Mouse (Mus musculus) right cerebral cortex, adult 18-20 months (tissue): ENCODE data around the gene Defb30.
A peak's percentile ranks its signal among the peaks of the same experiment; 100 is the strongest.

Experiments
- DNase-seq: peaks from one replicate; pipeline ENCODE4 v3.0.0; 2022; ENCODE audit warnings: mixed read lengths

The Defb30 gene

DNA sequence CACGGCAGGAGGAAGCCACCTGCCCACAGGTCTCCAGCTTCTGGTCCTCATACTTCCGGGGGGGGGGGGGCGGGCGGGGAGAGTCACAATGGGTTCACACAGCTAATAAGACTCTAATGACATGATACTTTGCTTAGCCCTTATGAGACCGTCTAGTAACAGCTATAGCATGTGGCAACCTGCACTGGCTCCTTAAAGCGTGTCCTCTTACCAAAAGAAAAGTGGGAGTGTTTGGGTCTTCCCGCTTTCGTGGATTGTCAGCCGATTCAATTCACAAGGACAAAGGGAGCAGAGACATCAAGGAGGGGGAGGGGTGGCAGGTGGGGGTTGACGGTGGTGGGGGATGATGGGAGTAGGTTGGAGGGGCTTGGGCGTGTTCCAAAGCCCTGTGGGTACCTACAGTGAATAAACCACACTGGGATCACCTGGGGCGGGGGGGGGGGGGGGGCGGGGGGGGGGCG, at the start of gene Defb30:
Gene Defb30 (minus strand): TSS at position 51 of the 461 bp plus-strand sequence.
- DNase-seq = no peak

DNA sequence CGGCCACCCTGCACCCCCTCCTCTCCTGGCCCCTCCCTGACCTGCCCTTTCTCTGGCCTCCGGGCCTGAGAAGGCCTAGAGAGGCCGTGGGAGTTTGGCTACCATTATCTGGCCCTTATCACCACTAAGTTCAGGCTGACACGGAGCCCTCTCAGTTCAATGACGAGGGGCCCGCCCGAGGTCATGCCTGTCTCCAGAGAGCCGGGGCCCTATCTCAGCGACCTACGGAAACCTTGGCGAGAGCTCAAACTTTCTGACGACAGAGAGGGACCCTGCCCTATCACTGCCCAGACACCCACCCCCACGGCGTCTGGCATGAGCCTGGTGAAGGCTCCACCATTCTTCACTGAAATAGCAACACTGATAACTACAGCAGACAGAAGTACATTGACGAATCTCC, 17.9 kb upstream of the Defb30 start:
- no peak for DNase-seq

DNA sequence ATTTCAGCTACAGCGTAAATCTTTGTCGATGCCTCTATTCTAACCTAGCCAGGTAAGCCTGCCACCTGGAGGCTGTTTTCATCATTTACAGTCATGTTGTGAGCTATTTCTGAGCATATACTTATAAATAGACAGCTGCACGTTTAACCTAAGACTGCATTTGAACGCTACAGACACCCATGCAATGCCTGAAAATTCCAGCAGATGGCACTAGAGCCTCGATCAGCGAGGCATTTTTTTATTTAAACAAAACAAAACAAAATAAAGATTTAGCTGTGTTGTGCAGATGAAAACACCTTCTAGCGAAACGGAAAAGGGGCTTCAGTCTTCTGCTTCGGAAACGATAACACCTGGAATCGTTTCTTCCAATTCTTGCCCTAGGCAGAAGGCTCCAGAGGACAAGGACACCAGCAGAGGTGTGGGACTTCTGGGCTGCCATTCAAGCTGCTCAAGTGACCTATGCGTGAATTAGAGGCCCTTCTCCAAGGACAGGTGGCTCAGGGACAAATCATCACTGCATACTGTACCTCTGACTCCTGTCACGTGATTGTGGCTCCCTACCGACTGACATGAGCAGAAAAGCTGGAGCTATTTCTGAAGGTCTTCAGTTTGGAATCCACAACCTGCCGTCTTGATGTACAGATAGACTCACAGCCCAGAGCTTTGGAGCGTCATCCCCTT, 17.0 kb upstream of the Defb30 start:
- DNase-seq = peak; percentile 30

DNA sequence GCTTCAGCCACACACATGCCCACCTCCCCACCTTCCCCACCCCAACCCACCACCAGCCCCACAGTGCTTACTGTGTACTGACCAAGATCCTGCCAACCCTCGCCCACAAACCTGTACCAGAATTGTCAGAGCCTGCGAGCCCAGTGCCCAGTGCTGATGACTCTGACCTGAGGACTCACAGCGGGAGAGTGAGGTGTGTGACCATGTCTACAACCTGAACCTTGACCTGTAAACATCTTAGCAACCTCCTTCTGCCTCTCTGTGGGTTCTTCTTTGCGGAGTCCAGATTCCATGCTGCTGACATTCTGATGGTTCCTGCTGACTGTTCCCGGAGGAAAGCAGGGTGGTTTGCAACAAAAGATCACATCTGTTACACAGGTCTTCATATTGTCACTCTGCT, 15.6 kb upstream of the Defb30 start:
- DNase-seq = no peak

DNA sequence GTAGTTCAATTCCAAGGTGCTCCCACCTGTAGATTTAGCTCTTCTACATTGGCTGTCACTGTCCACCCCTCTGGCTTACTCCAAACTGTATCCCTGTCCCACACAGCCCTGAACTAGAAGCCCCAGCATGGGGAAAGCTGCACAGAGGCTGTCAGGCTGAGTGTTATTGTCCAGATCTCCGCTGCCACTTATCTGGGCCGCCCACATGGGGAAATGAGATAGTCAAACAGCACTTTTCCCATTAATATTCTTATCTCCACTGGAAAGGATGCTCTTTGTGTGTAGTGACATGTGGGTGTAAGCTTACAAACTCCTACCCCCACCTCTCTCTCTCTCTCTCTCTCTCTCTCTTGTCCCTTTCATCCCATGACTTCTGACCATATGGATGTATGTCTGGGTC, 12.4 kb upstream of the Defb30 start:
- DNase-seq = no peak

DNA sequence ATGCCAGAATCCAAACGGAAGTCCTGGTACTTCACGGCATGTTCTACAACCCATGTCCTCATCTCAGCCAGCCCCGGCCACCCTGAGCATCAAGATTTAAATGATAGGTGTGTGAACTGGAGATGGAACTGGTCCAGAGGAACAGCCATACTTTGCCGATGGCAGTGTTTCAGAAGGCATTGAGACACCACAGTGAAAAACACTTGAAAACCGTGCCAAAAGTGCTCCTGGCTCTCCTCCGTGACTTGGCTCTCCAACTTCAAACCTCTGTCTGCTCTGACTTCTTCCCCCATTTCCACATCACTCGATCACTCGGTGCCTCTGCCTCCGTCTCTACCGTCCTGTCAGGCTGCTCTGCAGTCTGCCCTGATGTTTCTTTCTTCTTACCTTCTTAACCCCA, 10.6 kb upstream of the Defb30 start:
- DNase-seq = no peak

DNA sequence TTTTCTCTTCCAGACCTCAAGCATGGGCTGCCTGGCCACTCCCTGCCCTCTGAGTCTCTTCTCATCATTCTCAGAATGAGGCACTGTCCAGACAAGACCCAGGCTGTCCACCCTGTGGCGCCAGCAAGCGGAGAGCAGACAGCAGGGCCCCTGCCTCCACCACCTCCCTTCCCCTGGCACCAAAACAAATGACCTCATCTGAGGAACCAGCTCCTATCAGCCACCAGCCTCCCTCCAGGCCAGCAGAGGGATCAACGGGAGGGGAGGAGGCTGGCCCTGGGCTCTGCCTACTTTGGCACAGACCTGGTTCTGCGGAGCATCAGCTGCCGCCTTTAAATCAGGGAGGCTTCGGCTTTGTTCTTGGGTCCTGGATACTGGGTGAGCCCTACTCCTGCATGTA, 5.0 kb upstream of the Defb30 start:
- DNase-seq = peak; percentile 59

DNA sequence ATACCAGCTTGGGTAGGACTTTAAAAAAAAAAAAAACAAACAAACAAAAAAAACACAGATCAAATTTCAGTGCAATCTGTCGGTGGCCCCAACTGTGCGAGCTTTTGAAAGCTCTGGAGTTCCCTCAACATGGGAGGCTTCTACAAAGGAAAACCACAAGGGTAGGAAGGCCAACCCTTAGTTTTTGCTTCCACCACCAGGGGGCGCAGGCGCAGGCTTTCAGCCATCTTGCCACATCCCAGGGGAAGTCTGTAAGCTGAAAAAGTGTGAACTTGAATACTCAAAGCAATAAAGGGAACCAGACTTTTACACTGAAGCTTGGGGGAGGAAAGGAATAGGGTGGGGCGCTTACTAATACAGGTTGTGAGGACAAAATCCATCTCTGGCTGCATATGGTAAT, 1.0 kb upstream of the Defb30 start:
- DNase-seq = peak; percentile 26

DNA sequence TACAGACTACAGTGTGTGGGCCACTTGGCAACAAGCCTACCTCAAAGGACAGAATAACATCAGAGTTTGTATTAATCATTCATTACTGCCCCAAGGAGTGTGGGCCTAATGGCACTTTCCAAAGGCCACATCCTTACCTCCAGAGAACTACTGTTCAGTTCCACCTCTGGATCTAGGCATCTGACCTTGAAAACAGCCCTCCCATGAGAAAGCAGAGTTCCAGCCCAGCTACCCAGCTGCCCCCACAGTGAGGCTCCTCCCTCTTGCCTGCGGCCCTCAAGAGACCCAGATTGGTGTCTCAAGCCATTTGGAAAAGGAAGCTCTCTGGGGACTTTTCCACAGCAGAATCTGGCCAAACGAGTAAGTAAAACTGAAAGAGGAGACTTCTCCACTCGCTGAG, 3.1 kb downstream of the Defb30 start, which contains the start of gene Defb42:
Gene Defb42 (plus strand): TSS at position 301 of the 400 bp plus-strand sequence.
- no peak for DNase-seq

DNA sequence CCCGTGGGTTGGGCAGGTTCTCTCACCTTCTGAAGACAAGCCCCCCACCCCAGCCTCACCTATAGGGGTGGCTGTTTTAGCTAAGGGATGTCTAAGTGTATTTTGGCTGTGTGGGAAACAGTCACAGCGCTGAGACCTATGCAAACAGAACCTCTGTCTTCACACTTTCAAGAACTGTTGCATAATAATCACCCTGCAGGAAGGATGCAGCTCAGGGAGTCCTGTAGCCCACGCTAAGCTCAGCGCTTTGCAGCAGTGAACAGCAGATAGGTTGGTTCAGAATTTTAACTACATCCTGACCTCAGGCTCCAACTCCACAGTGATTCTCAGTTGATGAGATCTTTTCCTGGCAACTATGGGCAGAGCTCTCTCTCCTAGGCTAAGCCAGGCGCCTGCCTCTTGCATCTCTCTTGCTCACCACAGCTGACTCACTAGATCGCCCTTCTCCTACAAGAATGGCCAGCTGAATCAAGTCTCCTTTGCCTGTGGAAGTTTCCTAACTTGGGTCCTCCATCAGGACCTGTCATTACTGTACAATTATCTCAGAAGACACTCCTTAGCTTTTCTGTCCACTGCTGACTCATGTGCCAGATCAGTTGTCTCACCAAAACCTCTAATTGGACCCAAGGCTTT, 29.1 kb downstream of the Defb30 start:
- peak; percentile 65 for DNase-seq

DNA sequence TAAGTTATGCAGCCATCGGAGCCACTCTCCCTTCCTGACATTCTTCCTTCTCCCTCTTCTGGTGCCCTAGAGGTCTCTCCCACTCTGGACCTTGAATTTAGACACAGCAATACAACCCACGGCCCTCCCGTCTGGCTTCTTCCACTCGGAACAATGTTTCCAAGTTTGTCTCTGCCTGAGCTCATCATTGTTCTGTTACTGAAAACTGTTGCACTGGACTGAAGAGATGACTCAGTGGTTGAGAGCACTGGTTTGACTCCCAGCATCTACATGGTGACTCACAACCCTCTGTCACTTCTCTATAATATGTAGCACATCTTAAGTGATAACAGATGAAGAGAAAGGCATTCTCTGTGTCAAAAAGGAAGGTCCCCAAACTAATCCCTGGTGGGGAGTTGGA, 35.1 kb downstream of the Defb30 start:
- DNase-seq = no peak

DNA sequence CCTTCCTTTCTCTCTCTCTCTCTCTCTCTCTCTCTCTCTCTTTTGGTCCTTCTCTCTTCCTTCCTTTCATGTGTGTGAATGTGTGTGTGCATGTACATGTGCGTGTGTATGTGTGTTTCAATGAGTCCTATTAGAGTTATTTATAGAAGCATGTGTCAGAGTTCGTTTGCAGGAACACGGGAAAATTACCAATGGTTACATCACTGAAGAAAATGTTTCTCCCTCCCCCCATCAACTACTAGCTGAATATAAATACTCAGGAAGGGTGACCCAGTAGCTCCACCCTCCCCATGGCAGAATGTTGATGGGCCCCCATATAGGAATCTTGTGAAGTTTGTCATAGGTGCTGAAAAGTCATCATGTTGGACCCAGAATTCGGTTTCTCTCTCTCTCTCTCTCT, 36.7 kb downstream of the Defb30 start:
- DNase-seq = no peak

DNA sequence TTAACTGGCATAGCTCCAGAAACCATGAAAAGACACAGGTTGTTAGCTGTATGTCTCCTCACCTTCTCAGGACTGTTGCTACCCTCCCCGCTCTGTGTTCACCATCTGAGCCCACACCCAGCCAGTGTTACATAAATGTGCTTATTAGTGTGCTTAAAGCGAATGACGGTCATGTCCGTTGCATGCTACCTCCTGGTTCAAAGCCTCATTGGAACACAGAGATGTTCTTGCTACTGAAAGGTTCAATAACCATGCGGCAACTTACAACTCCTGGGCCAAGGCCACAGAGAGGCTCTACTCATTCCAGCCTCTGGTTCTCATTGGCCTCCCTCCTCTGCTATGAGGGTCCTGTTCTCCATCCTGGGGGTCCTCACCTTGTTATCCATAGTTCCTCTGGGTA, 38.3 kb downstream of the Defb30 start, which contains the start of gene Defb43:
Gene Defb43 (plus strand): TSS at position 301 of the 400 bp plus-strand sequence.
- no peak for DNase-seq

DNA sequence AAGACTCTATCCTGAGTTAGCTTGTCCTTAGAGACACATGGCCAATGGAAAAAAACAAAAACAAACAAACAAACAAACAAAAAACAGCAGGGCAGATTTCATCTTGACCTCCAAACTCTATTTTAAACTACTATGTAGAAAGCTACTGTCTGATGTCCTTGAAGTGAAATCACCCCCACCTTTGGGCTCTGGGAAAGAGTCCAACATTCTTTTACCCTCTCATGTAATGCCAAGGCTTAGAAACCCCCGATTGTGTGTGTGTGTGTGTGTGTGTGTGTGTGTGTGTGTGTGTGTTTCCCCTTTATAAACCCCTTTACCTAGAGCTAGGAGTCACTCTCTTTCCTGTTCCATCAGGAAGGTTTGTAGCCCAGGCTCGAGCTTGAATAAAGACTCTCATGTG, 47.2 kb downstream of the Defb30 start:
- DNase-seq = no peak

DNA sequence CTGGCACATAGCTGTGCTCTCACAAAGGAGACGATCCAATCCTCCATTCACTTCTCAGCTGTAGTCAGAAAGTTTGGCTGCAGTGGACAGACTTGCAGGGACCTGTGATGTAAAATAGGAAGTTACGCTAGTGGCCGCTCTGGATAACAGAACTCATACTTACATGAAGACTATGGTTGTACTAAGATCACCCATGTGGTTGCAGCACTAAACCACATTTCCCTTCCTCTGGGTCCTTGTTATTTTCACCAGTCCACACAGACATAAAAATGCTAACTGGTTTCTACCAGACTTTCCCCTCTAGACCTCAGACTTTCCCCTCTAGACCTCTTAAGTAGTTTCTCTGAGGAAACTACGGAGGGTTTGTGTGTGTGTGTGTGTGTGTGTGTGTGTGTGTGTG, 50.8 kb downstream of the Defb30 start:
- DNase-seq = no peak

DNA sequence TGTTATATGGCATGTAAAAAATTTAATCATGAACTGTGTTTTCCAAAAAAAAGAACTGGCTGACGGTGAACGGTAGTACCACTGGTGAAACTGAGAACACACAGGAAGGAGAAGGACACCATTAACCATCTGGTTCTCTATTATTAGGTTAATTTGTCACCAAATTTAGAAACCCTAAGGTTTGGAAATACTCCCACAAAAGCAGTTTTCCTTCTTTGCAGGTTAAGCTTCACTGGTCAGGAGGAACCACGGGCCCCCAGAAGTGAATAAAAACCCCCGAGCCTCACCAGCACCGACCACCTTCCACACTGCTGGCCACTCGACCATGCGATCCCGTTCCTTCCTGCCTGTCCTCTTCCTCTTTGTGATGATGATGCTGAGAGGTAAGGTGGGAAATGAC, 52.0 kb downstream of the Defb30 start, which contains the start of gene Defb47:
Gene Defb47 (plus strand): TSS at position 301 of the 400 bp plus-strand sequence.
- DNase-seq = no peak

DNA sequence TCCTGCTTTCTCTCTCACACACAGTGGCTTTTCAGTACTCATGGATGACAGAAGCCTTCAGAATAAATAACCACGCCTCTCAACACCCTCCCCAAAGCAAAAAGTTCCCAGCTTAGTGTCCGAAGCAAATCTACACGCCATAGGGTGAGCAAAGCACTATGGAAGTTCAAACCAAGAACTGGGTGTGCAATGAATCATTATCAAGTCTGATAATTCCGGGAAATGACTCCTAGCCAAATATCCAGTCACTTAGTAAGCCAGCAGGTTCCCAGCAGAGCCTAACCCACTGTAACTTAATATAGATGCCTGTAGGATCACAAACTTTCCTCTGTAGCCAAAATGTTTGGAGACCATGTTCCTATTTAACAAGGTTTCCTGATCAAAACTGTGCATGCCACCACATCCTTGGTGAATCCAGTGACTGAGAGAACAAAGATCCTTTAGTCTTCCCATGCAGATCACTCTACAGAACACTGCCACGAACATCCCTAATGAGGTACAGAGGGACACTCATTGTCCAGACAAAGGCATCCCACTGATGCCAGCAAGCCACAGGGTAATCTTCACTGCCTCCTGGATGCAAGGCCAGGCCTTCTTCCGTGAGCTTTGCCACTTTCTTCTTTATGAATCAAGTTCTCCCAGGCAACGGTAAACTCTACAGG, 57.8 kb downstream of the Defb30 start:
- no peak for DNase-seq

DNA sequence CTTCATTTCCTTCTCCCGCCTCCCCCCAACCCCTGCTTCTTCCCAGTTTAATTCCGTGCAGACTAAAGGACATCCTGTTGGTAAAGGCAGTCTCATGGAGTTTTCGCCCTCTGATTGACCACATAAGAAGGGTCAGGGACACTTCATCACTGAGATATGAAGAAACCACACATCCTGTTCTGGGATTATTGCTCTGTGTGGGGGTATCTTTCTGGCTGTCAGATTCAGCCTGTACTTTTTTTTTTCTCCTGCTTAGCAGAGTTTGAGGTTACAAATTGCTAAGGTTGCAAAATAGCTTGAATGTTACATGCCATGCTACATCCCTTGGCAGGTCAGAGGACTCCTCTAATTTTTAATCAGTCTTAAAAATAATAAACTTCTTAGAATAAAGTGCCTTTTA, 58.5 kb downstream of the Defb30 start:
- no peak for DNase-seq

DNA sequence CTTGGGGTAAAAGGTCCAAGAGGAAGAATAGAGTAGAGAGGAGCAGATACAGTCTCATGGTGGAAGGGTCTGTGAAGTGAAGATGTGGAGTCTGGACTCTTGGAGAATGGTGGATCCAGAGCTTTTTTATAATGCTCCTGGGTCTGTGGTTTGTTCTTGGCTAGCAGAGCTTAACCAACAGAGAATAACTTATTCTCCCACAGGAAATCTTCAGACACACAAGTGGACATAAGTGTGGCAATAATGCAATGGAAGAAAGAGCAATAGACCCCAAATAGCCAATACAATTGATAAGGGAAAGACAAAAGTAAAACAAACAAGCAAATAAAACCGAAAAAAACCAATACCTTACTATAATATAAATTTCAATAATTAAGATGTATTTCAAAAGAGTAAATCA, 65.3 kb downstream of the Defb30 start, which contains the start of gene Defb48:
Gene Defb48 (minus strand): TSS at position 101 of the 400 bp plus-strand sequence.
- DNase-seq = no peak
